Mouse (Mus musculus): ENCODE measurements around the gene Stra6l.

Gene Stra6l

DNA sequence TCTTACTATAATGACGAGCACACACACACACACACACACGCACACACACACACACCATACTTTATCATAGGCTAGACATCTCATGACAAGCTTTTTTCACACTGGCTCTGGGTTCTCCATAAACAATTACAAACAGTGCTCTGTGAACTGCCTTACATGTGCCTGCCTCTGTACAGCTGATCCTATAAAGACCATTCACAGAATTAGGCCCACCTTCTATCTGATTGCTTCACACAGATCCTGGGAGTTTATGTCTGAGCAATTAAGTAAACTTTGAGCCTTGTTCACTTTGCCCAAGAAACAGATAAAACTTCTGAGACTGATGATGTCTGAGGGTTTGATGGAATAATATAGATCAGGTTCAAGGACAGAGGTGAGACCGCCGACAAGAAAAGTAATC, 63.4 kb downstream of the Stra6l start:
- no peak for DNase-seq (ENCODE audit: low read depth, low spot score)

DNA sequence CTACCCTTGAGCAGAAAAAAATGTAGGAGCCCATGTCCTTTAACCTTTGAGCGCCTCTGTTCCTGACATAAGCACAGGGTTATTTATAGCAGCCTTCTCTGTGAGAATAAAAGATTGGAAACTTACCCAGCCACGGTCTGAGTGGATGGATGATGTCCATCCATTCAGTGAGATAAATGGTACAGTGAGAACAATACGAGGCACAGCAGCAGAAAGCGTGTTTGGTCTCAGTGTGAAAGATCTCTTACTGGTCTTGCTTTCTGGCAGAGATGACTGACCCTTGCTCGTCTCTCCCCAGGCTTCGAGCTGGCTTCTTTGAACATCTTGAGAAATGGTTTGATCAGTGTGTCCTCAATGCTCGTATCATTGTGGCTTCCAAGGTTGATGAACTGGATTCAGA, 68.6 kb downstream of the Stra6l start:
- no peak for DNase-seq (ENCODE audit: low read depth, low spot score)

DNA sequence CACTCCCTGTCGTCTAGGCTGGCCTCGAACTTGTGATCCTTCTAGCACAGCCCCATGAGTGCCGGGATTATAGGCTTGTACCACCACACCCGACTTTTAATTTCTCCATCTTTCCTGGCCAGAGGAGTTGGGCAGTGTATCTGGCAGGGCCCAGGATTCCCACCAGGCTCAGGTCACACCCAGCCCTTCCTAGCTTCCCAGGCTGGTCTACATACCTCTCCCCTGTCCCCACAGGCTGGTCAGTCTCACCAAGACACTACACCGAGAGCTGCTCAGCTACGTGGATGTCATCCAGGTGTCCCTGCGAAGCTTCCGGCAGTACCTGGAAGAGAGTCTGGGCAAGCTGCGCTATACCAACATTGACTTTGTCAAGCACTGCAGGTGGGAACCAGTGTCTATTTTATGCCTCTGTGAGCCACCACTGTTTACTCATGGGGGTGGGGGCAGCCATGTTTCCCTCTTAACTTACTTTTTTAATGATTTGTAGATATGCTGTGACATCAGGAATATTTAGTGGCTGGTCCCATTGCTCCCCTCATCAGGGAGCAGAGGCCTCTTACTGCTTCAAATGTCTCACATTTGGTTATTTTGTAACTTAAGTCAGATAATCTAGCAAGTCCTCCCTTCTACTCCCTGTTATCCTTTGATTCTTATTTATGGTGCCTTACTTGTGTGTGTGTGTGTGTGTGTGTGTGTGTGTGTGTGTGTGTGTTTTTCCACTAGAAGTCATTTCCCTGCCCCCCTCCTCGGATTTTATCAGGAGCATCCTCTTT, 73.4 kb downstream of the Stra6l start:
- no peak for DNase-seq (ENCODE audit: low read depth, low spot score)

DNA sequence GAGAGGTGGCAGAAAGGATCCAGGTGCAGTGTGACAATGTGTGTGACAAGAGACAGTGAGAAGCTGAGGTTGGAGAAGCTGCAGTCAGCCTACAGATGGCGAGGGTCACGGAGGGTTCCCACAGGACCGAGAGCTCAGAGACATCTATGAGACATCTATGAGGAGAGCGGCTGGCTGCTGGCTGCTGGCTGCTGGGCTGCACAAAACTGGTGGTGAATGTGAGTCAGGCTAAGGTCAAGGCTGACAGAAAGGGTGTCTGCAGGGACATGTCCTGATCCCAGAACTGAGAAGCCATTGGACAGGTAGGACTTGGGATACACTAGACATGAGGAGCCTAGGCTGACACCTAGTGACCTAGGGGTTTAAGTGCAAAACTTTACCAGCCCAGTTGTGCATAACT, 75.5 kb downstream of the Stra6l start:
- DNase-seq (ENCODE audit: low read depth, low spot score) = no peak

DNA sequence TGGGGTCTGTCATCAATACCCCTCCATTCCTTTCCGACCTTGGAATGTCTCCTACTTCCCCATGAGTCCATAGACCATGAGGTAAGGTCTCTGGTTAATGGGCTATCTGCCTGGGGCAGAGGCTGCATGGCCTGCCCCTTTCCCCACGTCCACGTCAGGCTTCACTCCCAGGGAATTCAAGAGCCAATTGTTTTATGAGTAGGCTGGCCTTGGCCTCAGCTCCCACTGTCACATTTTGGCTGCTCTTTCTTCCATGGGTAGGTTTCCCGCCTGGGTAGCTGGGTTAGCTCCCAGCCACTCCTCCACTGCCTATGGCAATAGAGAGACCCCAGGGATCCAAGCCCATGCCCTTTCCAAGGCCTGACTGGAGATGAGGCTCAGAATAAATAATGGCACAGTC, 80.1 kb downstream of the Stra6l start:
- DNase-seq (ENCODE audit: low read depth, low spot score) = no peak
